Comparison of ENCODE assay signal across 8 mouse cellular contexts in genomic region chr10:80161522-80162242, GRCm38 (mm10). TPM values are rescaled to one million over a fixed set of nuclear protein-coding genes. Genes with fewer than 3 reads are reported as not detected.
DNase-seq lines count a peak whose midpoint lies in the region; ATAC-seq and TF ChIP-seq lines count a peak whose summit lies in the region.

No protein-coding gene starts in this region.

- no peaks in the 10 kb centered on the region; the same call in 1 of the 2 replicates for H3K27me3 ChIP-seq in limb, embryonic 12.5 days
- no peaks in the 10 kb centered on the region for H3K27me3 ChIP-seq in neural tube, embryonic 11.5 days (ENCODE audit: control insufficient read depth, insufficient read depth, low read length)

- no peak for ATAC-seq in limb, embryonic 12.5 days (ENCODE audit: insufficient number of reproducible peaks, insufficient read depth, low FRiP score, low TSS enrichment, low read depth)
- no peak for ATAC-seq in neural tube, embryonic 11.5 days (ENCODE audit: insufficient read depth, low FRiP score, low TSS enrichment)

- H3K4me3 ChIP-seq in layer of hippocampus, adult 2 months = no peak overlapping the region
- H3K4me3 ChIP-seq in cortical plate, adult 2 months (ENCODE audit: insufficient read depth, low read length) = no peak overlapping the region
- H3K4me3 ChIP-seq in limb, embryonic 12.5 days (replicated peaks) = peak overlapping the region; percentile 41
- peak overlapping the region; percentile 26 for H3K4me3 ChIP-seq in neural tube, embryonic 11.5 days (ENCODE audit: low read depth, low read length)

- WGBS in limb, embryonic 12.5 days = 9% methylated on average over 7 of the region's 7 CpGs
- WGBS in neural tube, embryonic 11.5 days = 9% methylated on average over 6 of the region's 7 CpGs

- TF ChIP-seq CTCF in layer of hippocampus, adult 2 months (conservative IDR thresholded peaks at IDR 0.05) = no peak
- TF ChIP-seq CTCF in cortical plate, adult 2 months (IDR thresholded peaks at IDR 0.05; ENCODE audit: extremely low read depth, insufficient read depth, low read length) = no peak

- H3K27ac ChIP-seq in layer of hippocampus, adult 2 months = peak overlapping the region; percentile 89
- 0 out of 2 replicates have a peak overlapping the region, but pooled peaks have one; percentile 5 for H3K27ac ChIP-seq in cortical plate, adult 2 months (ENCODE audit: insufficient read depth, low read length)
- H3K27ac ChIP-seq in limb, embryonic 12.5 days = peak overlapping the region; percentile 95
- peak overlapping the region; percentile 85 for H3K27ac ChIP-seq in neural tube, embryonic 11.5 days (ENCODE audit: low read depth, low read length)

- no peak for TF ChIP-seq POLR2A in cortical plate, adult 2 months (IDR thresholded peaks at IDR 0.05; ENCODE audit: extremely low read depth, insufficient read depth, low read length)

- H3K4me1 ChIP-seq in cortical plate, adult 2 months (ENCODE audit: control insufficient read depth, insufficient read depth, low read length) = peaks cover 13% of the 10 kb centered on the region
- H3K4me1 ChIP-seq in limb, embryonic 12.5 days (replicated peaks) = peaks cover 83% of the 10 kb centered on the region
- H3K4me1 ChIP-seq in neural tube, embryonic 11.5 days (ENCODE audit: control insufficient read depth, insufficient read depth, low read length) = peaks cover 55% of the 10 kb centered on the region

- peak overlapping the region; percentile 67 for H3K4me2 ChIP-seq in limb, embryonic 12.5 days
- H3K4me2 ChIP-seq in neural tube, embryonic 11.5 days (ENCODE audit: low read depth) = peak overlapping the region; percentile 48

- peak overlapping the region; percentile 65; the same call in 1 of the 2 replicates for H3K9ac ChIP-seq in limb, embryonic 12.5 days (replicated peaks)
- H3K9ac ChIP-seq in neural tube, embryonic 11.5 days (ENCODE audit: low read length) = no peak overlapping the region

- peaks cover 10% of the 10 kb centered on the region for H3K36me3 ChIP-seq in limb, embryonic 12.5 days
- H3K36me3 ChIP-seq in neural tube, embryonic 11.5 days (ENCODE audit: control insufficient read depth, insufficient read depth, low read length) = peaks cover 8% of the 10 kb centered on the region

- H3K9me3 ChIP-seq in limb, embryonic 12.5 days = no peaks in the 10 kb centered on the region
- H3K9me3 ChIP-seq in neural tube, embryonic 11.5 days (ENCODE audit: control insufficient read depth, low read length) = no peaks in the 10 kb centered on the region

- DNase-seq in layer of hippocampus, adult 2 months (ENCODE audit: low spot score in 2 of 2) = no peak
- no peak for DNase-seq in layer of hippocampus, postnatal 10 days (ENCODE audit: low spot score in 2 of 2)
- DNase-seq in heart, postnatal 4 days = peak; percentile 49
- peak; percentile 60 for DNase-seq in neural tube, embryonic 11.5 days (ENCODE audit: low spot score)
- no peak for DNase-seq in layer of hippocampus, adult 11-12 months (ENCODE audit: low spot score)
- no peak for DNase-seq in ovary, postnatal 14 days (ENCODE audit: low spot score)

RNA-seq across cellular contexts. Expression of gene Cirbp, which starts 4.1 kb away (rescaled TPM):
- 100 to 1,000 TPM in 1 of 2 experiments, 10 to 100 TPM in 1; 88.3 to 103 TPM for total RNA-seq in layer of hippocampus, adult 2 months (2021)
- total RNA-seq in layer of hippocampus, postnatal 10 days (2021) = 100 to 1,000 TPM; 154 to 175 TPM
- polyA plus RNA-seq in cortical plate, adult 2 months (2012; rRNA removed) = 150 and 180 TPM in 2 replicates
- total RNA-seq in heart, postnatal 4 days (2021) = 100 to 1,000 TPM; 163 to 193 TPM
- polyA plus RNA-seq in limb, embryonic 12.5 days (2016; fragmentation: Nextera tagmentation; extraction: Ambion mirVana) = 166 and 175 TPM in 2 replicates
- polyA plus RNA-seq in neural tube, embryonic 11.5 days (2014; fragmentation: Nextera tagmentation; extraction: Ambion mirVana) = 84.0 and 85.1 TPM in 2 replicates

RNA-seq across cellular contexts. Expression of gene 1600002K03Rik, which starts 11.1 kb away (rescaled TPM):
- 1 to 10 TPM; 7.0 to 7.4 TPM for total RNA-seq in layer of hippocampus, adult 2 months (2021)
- 1 to 10 TPM; 4.3 to 6.7 TPM for total RNA-seq in layer of hippocampus, postnatal 10 days (2021)
- 13.1 and 13.9 TPM in 2 replicates for polyA plus RNA-seq in cortical plate, adult 2 months (2012; rRNA removed)
- total RNA-seq in heart, postnatal 4 days (2021) = 1 to 10 TPM; 1.9 to 4.9 TPM
- polyA plus RNA-seq in limb, embryonic 12.5 days (2016; fragmentation: Nextera tagmentation; extraction: Ambion mirVana) = 9.1 and 9.5 TPM in 2 replicates
- 8.8 and 10.8 TPM in 2 replicates for polyA plus RNA-seq in neural tube, embryonic 11.5 days (2014; fragmentation: Nextera tagmentation; extraction: Ambion mirVana)

RNA-seq across cellular contexts. Expression of gene Midn, which starts 13.6 kb away (rescaled TPM):
- 10 to 100 TPM; 53.1 to 54.5 TPM for total RNA-seq in layer of hippocampus, adult 2 months (2021)
- 100 to 1,000 TPM; 112 to 128 TPM for total RNA-seq in layer of hippocampus, postnatal 10 days (2021)
- polyA plus RNA-seq in cortical plate, adult 2 months (2012; rRNA removed) = 26.6 and 33.8 TPM in 2 replicates
- 100 to 1,000 TPM; 145 to 163 TPM for total RNA-seq in heart, postnatal 4 days (2021)
- polyA plus RNA-seq in limb, embryonic 12.5 days (2016; fragmentation: Nextera tagmentation; extraction: Ambion mirVana) = 30.6 and 38.0 TPM in 2 replicates
- polyA plus RNA-seq in neural tube, embryonic 11.5 days (2014; fragmentation: Nextera tagmentation; extraction: Ambion mirVana) = 70.0 and 78.2 TPM in 2 replicates

RNA-seq across cellular contexts. Expression of gene Efna2, which starts 17.6 kb away (rescaled TPM):
- 1 to 10 TPM; 7.1 to 9.7 TPM for total RNA-seq in layer of hippocampus, adult 2 months (2021)
- total RNA-seq in layer of hippocampus, postnatal 10 days (2021) = 10 to 100 TPM; 16.8 to 19.8 TPM
- polyA plus RNA-seq in cortical plate, adult 2 months (2012; rRNA removed) = 7.7 and 8.5 TPM in 2 replicates
- 1 to 10 TPM; 2.8 to 2.9 TPM for total RNA-seq in heart, postnatal 4 days (2021)
- 60.3 and 62.2 TPM in 2 replicates for polyA plus RNA-seq in limb, embryonic 12.5 days (2016; fragmentation: Nextera tagmentation; extraction: Ambion mirVana)
- polyA plus RNA-seq in neural tube, embryonic 11.5 days (2014; fragmentation: Nextera tagmentation; extraction: Ambion mirVana) = 36.2 and 38.9 TPM in 2 replicates

RNA-seq across cellular contexts. Expression of gene Cbarp, which starts 21.0 kb away (rescaled TPM):
- total RNA-seq in layer of hippocampus, adult 2 months (2021) = 100 to 1,000 TPM; 331 to 341 TPM
- total RNA-seq in layer of hippocampus, postnatal 10 days (2021) = 100 to 1,000 TPM; 360 to 374 TPM
- polyA plus RNA-seq in cortical plate, adult 2 months (2012; rRNA removed) = 274 and 285 TPM in 2 replicates
- total RNA-seq in heart, postnatal 4 days (2021) = 1 to 10 TPM; 3.7 to 5.1 TPM
- 4.9 and 5.6 TPM in 2 replicates for polyA plus RNA-seq in limb, embryonic 12.5 days (2016; fragmentation: Nextera tagmentation; extraction: Ambion mirVana)
- polyA plus RNA-seq in neural tube, embryonic 11.5 days (2014; fragmentation: Nextera tagmentation; extraction: Ambion mirVana) = 11.1 and 11.3 TPM in 2 replicates

Comparison
In these comparisons a context has a peak if more than half of its experiments do, and no peak if none do; other contexts are left out.
1. DNase-seq: peak in heart, postnatal 4 days (single experiment) and neural tube, embryonic 11.5 days (single experiment); none in layer of hippocampus, adult 2 months (0 of 2), layer of hippocampus, postnatal 10 days (0 of 2), layer of hippocampus, adult 11-12 months (single experiment) and ovary, postnatal 14 days (single experiment).
2. H3K27ac ChIP-seq: peak in every context shown above with its lines; median percentile 95 in limb, embryonic 12.5 days; 89 in layer of hippocampus, adult 2 months; 85 in neural tube, embryonic 11.5 days; 5 in cortical plate, adult 2 months.
3. H3K4me3 ChIP-seq: peak in limb, embryonic 12.5 days (single experiment) and neural tube, embryonic 11.5 days (single experiment); none in layer of hippocampus, adult 2 months (single experiment) and cortical plate, adult 2 months (single experiment).